Mouse (Mus musculus): ENCODE measurements around the gene Trpm3. TPM values are rescaled to one million over a fixed set of nuclear protein-coding genes. Genes with fewer than 3 reads are reported as not detected.

Gene Trpm3
- total and polyA plus RNA-seq, 2 experiments from 2014 or later = 0.52 to 0.95 TPM

- Histone ChIP-seq H3K27ac (ENCODE audit: low read depth) (no peak overlapping the region), H3K36me3 (replicated peaks; ENCODE audit: control insufficient read depth, insufficient read depth, low read length) (no peaks in the 10 kb centered on the region), H3K4me1 (ENCODE audit: control insufficient read depth, insufficient read depth) (no peaks in the 10 kb centered on the region), H3K4me2 (ENCODE audit: low read depth, low read length) (no peak overlapping the region), H3K9me3 (replicated peaks; ENCODE audit: control insufficient read depth, low read length) (no peaks in the 10 kb centered on the region), H3K4me3 (ENCODE audit: low read depth, low read length) (no peak overlapping the region), H3K9ac (replicated peaks; ENCODE audit: low read depth, low read length) (no peak overlapping the region), H3K27me3 (ENCODE audit: control insufficient read depth, insufficient read depth, low read length) (no peaks in the 10 kb centered on the region)
- DNase-seq (ENCODE audit: low spot score) = no peak
- 56% methylated on average over 6 of the region's 6 CpGs for WGBS
- no peak for ATAC-seq (ENCODE audit: insufficient read depth, low read depth)
- TF ChIP-seq CTCF (IDR thresholded peaks at IDR 0.05; ENCODE audit: low read depth) (no peak), EP300 (IDR thresholded peaks at IDR 0.05; ENCODE audit: low read depth) (no peak)
These were observed 902.8 kb downstream of the Trpm3 start for GRCm38 (mm10) chr19:23041483-23042167.

DNA sequence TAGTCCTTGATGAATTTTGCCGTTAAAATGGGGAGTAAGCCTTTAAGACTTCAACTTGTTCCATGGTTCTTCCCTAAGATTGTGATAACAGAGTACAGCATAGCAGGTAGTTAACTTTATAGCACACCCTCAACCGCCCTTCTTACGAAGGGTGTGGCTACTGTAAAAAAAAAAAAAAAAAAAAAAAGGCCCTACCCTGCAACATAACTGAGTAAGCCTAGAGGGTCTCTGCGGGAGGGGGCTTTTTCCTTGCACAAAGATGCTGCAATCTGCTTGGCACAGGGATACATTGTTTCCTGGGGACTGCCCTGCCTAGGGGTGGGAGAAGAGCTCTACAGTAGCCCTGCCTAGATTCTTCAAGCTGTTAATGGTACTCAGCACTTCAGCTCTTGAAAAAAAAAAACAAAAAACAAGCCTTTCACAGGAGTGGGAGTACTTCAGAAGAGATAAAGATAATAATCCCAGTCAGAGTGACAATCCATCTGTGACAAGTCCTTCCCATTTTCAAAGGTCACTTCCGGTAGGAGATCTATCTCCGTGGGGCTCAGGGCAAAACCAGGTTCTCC, 903.4 kb downstream of the Trpm3 start:
- Histone ChIP-seq H3K36me3 (replicated peaks; ENCODE audit: control insufficient read depth, insufficient read depth, low read length) (no peaks in the 10 kb centered on the region), H3K4me1 (ENCODE audit: control insufficient read depth, insufficient read depth) (no peaks in the 10 kb centered on the region), H3K4me3 (ENCODE audit: low read depth, low read length) (no peak overlapping the region), H3K9me3 (replicated peaks; ENCODE audit: control insufficient read depth, low read length) (no peaks in the 10 kb centered on the region), H3K4me2 (ENCODE audit: low read depth, low read length) (no peak overlapping the region), H3K9ac (replicated peaks; ENCODE audit: low read depth, low read length) (no peak overlapping the region), H3K27ac (ENCODE audit: low read depth) (no peak overlapping the region), H3K27me3 (ENCODE audit: control insufficient read depth, insufficient read depth, low read length) (no peaks in the 10 kb centered on the region)
- 43% methylated on average over 6 of the region's 6 CpGs for WGBS
- ATAC-seq (ENCODE audit: insufficient read depth, low read depth) (no peak), DNase-seq (ENCODE audit: low spot score) (no peak)
- TF ChIP-seq EP300 (IDR thresholded peaks at IDR 0.05; ENCODE audit: low read depth) = no peak
- no peak for TF ChIP-seq CTCF (IDR thresholded peaks at IDR 0.05; ENCODE audit: low read depth)

GRCm38 (mm10) chr19:23043699-23044098, 904.9 kb downstream of the Trpm3 start:
- Histone ChIP-seq H3K9ac (replicated peaks; ENCODE audit: low read depth, low read length) (no peak overlapping the region), H3K27me3 (ENCODE audit: control insufficient read depth, insufficient read depth, low read length) (no peaks in the 10 kb centered on the region), H3K27ac (ENCODE audit: low read depth) (no peak overlapping the region), H3K4me1 (ENCODE audit: control insufficient read depth, insufficient read depth) (no peaks in the 10 kb centered on the region), H3K9me3 (replicated peaks; ENCODE audit: control insufficient read depth, low read length) (no peaks in the 10 kb centered on the region), H3K4me2 (ENCODE audit: low read depth, low read length) (no peak overlapping the region), H3K4me3 (ENCODE audit: low read depth, low read length) (no peak overlapping the region), H3K36me3 (replicated peaks; ENCODE audit: control insufficient read depth, insufficient read depth, low read length) (no peaks in the 10 kb centered on the region)
- no peak for DNase-seq (ENCODE audit: low spot score)
- ATAC-seq (ENCODE audit: insufficient read depth, low read depth) = no peak
- TF ChIP-seq CTCF (IDR thresholded peaks at IDR 0.05; ENCODE audit: low read depth) = no peak
- TF ChIP-seq EP300 (IDR thresholded peaks at IDR 0.05; ENCODE audit: low read depth) = no peak

MicroRNAs within 50 kb of the gene (microRNA counts, 519-probe panel; counts per million panel counts)
- 3,745 counts per million, percentile 46 among the panel's probes with 10 or more counts for microRNA mmu-miR-204

Small RNA genes lying within 50 kb of the gene (microRNA-seq; reads per million reads assigned to microRNA genes)
- gene Mir204 = 106 reads per million, percentile 58 among the genes with 10 or more reads in this experiment
